In the genomic region with DNA sequence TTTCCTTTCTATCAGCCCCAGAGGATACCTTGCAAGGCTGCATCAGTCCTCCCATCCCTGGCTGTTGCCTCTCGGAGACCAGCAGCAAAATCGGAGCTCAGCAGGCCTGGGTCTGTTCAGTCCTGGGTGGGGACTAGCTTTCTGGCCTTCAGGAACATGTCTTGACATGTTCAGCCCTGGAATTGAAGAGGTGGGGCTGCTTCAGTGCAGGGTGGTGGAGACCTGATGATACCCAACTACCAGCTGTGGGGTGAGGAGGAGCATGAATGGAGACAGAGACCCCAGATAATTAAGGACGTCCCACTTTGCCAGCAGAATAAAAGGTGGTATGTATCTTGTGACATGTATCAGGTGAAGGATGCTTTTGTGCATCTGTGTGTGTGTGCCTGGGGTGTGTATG, we compare ENCODE assay signal across 8 mouse cellular contexts. TPM values are rescaled to one million over a fixed set of nuclear protein-coding genes. Genes with fewer than 3 reads are reported as not detected.
A peak's percentile ranks its signal among the peaks of the same experiment; 100 is the strongest.
DNase-seq lines count a peak whose midpoint lies in the region; ATAC-seq and TF ChIP-seq lines count a peak whose summit lies in the region.

Gene Cdkn1a (plus strand): TSS at position 201 of the 400 bp plus-strand sequence.

- H3K27ac ChIP-seq in left cerebral cortex, adult 2 months = no peak within 1 kb of the TSS
- H3K27ac ChIP-seq in gastrocnemius, adult 2 months = no peak within 1 kb of the TSS
- no peak within 1 kb of the TSS for H3K27ac ChIP-seq in hindbrain, embryonic 15.5 days (replicated peaks)
- no peak within 1 kb of the TSS for H3K27ac ChIP-seq in midbrain, embryonic 14.5 days (replicated peaks; ENCODE audit: low read depth, low read length)

- 84% methylated on average over 3 of the region's 3 CpGs for WGBS in hindbrain, embryonic 15.5 days
- 81% methylated on average over 3 of the region's 3 CpGs for WGBS in midbrain, embryonic 14.5 days

- H3K4me2 ChIP-seq in hindbrain, embryonic 15.5 days = no peak within 1 kb of the TSS
- H3K4me2 ChIP-seq in midbrain, embryonic 14.5 days (ENCODE audit: low read length) = no peak within 1 kb of the TSS

- H3K36me3 ChIP-seq in hindbrain, embryonic 15.5 days = no peaks in the 10 kb centered on the region
- no peaks in the 10 kb centered on the region for H3K36me3 ChIP-seq in midbrain, embryonic 14.5 days (ENCODE audit: control insufficient read depth, insufficient read depth, low read length)

- peaks cover 23% of the 10 kb centered on the region for H3K4me1 ChIP-seq in hindbrain, embryonic 15.5 days (replicated peaks)
- peaks cover 15% of the 10 kb centered on the region for H3K4me1 ChIP-seq in midbrain, embryonic 14.5 days (ENCODE audit: control insufficient read depth, insufficient read depth, low read length)

- H3K9me3 ChIP-seq in hindbrain, embryonic 15.5 days = no peaks in the 10 kb centered on the region
- H3K9me3 ChIP-seq in midbrain, embryonic 14.5 days (ENCODE audit: control insufficient read depth, low read length) = no peaks in the 10 kb centered on the region

- H3K27me3 ChIP-seq in hindbrain, embryonic 15.5 days = peaks cover 7% of the 10 kb centered on the region; the same call in 1 of the 2 replicates
- H3K27me3 ChIP-seq in midbrain, embryonic 14.5 days (ENCODE audit: control insufficient read depth, insufficient read depth, low read length) = peaks cover 19% of the 10 kb centered on the region; the same call in 1 of the 2 replicates

- H3K4me3 ChIP-seq in left cerebral cortex, adult 2 months = no peak within 1 kb of the TSS
- no peak within 1 kb of the TSS for H3K4me3 ChIP-seq in gastrocnemius, adult 2 months
- no peak within 1 kb of the TSS for H3K4me3 ChIP-seq in hindbrain, embryonic 15.5 days
- no peak within 1 kb of the TSS for H3K4me3 ChIP-seq in midbrain, embryonic 14.5 days (replicated peaks; ENCODE audit: low read depth, low read length)

- no peak within 1 kb of the TSS for H3K9ac ChIP-seq in hindbrain, embryonic 15.5 days
- no peak within 1 kb of the TSS for H3K9ac ChIP-seq in midbrain, embryonic 14.5 days (replicated peaks; ENCODE audit: low read length)

- no peak for ATAC-seq in hindbrain, embryonic 15.5 days (ENCODE audit: low FRiP score, low read depth)
- no peak for ATAC-seq in midbrain, embryonic 14.5 days (ENCODE audit: low FRiP score, low TSS enrichment)

- TF ChIP-seq CTCF in left cerebral cortex, adult 2 months (IDR thresholded peaks at IDR 0.05) = no peak
- no peak for TF ChIP-seq CTCF in gastrocnemius, adult 2 months (IDR thresholded peaks at IDR 0.05)

- intact Hi-C loops in left cerebral cortex, adult 2 months (cut with DNase I) = no loop called here
- intact Hi-C loops in gastrocnemius, adult 2 months (cut with DNase I) = no loop called here

- DNase-seq in left cerebral cortex, adult 2 months (ENCODE audit: extremely low spot score in 1 of 2, low spot score in 2 of 2) = peak in 1 of 2 experiments; percentile 5
- DNase-seq in left cerebral cortex, adult 11 months (ENCODE audit: low spot score) = no peak
- DNase-seq in adrenal gland, adult 2 months = no peak
- no peak for DNase-seq in gastrocnemius, adult 2 months
- no peak for DNase-seq in midbrain, embryonic 14.5 days
- no peak for DNase-seq in right cerebral cortex, adult 2 months (ENCODE audit: low spot score in 2 of 2)
- DNase-seq in cerebellum, postnatal 25 days = no peak

RNA-seq across cellular contexts. Expression of gene Cdkn1a, which starts in this region (rescaled TPM):
- total RNA-seq in left cerebral cortex, adult 2 months (2021) = 10 to 100 TPM; 40.6 to 64.4 TPM
- 100 to 1,000 TPM in 1 of 2 experiments, 10 to 100 TPM in 1; 36.4 to 108 TPM for total RNA-seq in adrenal gland, adult 2 months (2021)
- 32.2 and 33.7 TPM in 2 replicates for polyA plus RNA-seq in adrenal gland, adult 2 months (2012; rRNA removed)
- 100 to 1,000 TPM in 1 of 2 experiments, 10 to 100 TPM in 1; 32.6 to 103 TPM for total RNA-seq in gastrocnemius, adult 2 months (2021)
- 109 and 115 TPM in 2 replicates for polyA plus RNA-seq in hindbrain, embryonic 15.5 days (2015; fragmentation: Nextera tagmentation; extraction: Ambion mirVana)
- 80.8 and 109 TPM in 2 replicates for polyA plus RNA-seq in midbrain, embryonic 14.5 days (2014; fragmentation: Nextera tagmentation; extraction: Ambion mirVana)
